Mouse (Mus musculus) spleen, adult 2 months (tissue): ENCODE measurements around the gene Timm23.

ENCODE experiments used
- CTCF ChIP-seq: fragments of 200-500 bp; IDR thresholded peaks from 2 replicates; pipeline ENCODE4 v1.5.1; 2011; ENCODE audit warnings: mild to moderate bottlenecking, inconsistent platforms; ENCODE audit not compliant: insufficient read depth, insufficient read length, insufficient replicate concordance; ENCODE audit errors: extremely low read depth
- POLR2A ChIP-seq: fragments of 200-500 bp; IDR thresholded peaks from 2 replicates; pipeline ENCODE4 v1.6.1; 2011; ENCODE audit warnings: low read depth, low read length, inconsistent platforms

DNA sequence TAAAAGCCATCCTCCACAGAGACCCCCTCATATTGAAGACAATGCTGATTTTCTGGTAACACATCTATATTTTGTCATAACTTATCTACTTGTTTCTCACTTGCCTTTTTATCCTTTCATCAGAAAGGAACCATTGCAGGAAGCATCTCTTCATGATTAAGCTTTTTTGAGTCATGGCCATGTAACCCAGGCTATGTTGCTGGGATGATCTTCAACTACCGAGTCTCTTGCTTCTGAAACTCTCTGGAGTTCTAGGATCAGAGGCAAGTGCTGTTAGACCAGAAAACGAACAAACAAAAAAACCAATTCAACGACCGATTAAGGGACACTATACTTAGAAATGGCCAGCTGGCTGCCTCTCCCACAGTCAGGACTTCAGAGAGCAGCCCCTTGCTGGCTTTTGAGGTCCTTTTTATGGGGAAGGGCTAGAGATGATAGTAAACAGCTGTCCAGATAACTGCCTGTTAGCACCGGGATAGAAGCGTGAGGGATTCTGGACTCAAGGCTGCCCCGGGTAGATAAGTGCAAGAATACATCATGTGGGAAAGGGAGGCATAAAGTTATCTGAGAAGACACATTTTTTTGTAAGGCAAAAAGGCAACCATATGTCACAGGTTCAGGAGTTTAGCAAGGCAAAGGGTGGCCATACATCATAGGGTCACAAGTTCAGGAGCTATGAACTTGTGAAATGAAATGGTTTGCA lies 55.7 kb downstream of the Timm23 start:
- TF ChIP-seq CTCF (no peak), POLR2A (no peak)
